Comparison of ENCODE assay signal across 8 mouse cellular contexts in the genomic region with DNA sequence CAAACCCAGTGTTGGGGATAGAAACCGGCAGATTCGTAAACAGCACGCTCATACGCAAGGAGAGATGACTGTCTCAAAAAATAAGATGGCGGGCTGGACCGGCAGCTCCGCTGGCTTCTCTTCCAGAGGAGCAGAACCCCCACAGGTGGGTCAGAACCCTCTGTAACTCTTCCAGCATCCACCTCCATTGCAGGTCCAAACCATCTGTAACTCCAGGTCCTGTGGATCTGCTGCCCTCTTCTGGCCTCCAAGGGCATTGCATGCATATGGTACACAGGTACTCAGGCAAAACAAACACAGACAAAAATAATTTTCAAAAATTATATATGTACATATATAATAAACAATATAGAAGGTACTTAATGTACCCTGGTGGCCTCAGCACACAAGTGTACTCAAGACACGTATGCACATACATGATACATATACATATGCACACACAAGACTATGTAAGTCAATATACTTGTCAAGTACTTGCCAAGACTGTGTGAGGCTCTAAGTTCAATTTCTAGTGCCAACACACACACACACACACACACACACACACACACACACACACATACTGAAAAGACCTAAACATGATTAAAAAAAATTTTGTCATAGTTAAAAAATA. TPM values are rescaled to one million over a fixed set of nuclear protein-coding genes. Genes with fewer than 3 reads are reported as not detected.
DNase-seq lines count a peak whose midpoint lies in the region; ATAC-seq and TF ChIP-seq lines count a peak whose summit lies in the region.
"Had no signal": no experiment of that assay in that cellular context is flagged by ENCODE, and none has a peak within 500 bp of the region (broad histone marks: within the 10 kb centered on the region; RNA-seq: fewer than 3 reads in every experiment).

No protein-coding gene starts in this region.

- DNase-seq in T-cell, adult 2 months (ENCODE audit: low spot score), result peak; percentile 42
- peak; percentile 53 to 62 for DNase-seq in cerebellum, adult 18-20 months
- peak; percentile 53 to 57 for DNase-seq in left cerebral cortex, postnatal 25 days (ENCODE audit: low spot score in 2 of 2)
- peak; percentile 33 for DNase-seq in midbrain, postnatal 0 days (ENCODE audit: low spot score)
- peak; percentile 70 to 89 for DNase-seq in spleen, postnatal 4 days (ENCODE audit: low spot score in 2 of 2)

- no peak overlapping the region for H3K4me3 ChIP-seq in intestine, embryonic 16.5 days (ENCODE audit: low read length)
- no peak overlapping the region for H3K4me3 ChIP-seq in midbrain, postnatal 0 days (ENCODE audit: low read depth, low read length)
- H3K4me3 ChIP-seq: liver, embryonic 15.5 days had no signal

- 54% methylated on average over 8 of the region's 8 CpGs for WGBS in intestine, embryonic 16.5 days
- WGBS in midbrain, postnatal 0 days, result 59% methylated on average over 8 of the region's 8 CpGs

- H3K4me1 ChIP-seq in intestine, embryonic 16.5 days (ENCODE audit: control insufficient read depth, insufficient read depth, low read length), result no peaks in the 10 kb centered on the region
- H3K4me1 ChIP-seq in midbrain, postnatal 0 days (ENCODE audit: insufficient read depth, low read length), result no peaks in the 10 kb centered on the region
- H3K4me1 ChIP-seq: liver, embryonic 15.5 days had no signal

- no peaks in the 10 kb centered on the region for H3K36me3 ChIP-seq in intestine, embryonic 16.5 days (ENCODE audit: control insufficient read depth, insufficient read depth, low read length)
- no peaks in the 10 kb centered on the region for H3K36me3 ChIP-seq in midbrain, postnatal 0 days (ENCODE audit: insufficient read depth, low read length)
- H3K36me3 ChIP-seq: liver, embryonic 15.5 days had no signal

- no peaks in the 10 kb centered on the region for H3K9me3 ChIP-seq in intestine, embryonic 16.5 days (ENCODE audit: control insufficient read depth, low read length)
- no peaks in the 10 kb centered on the region for H3K9me3 ChIP-seq in midbrain, postnatal 0 days (ENCODE audit: low read length)
- H3K9me3 ChIP-seq: liver, embryonic 15.5 days had no signal

- no peaks in the 10 kb centered on the region for H3K27me3 ChIP-seq in intestine, embryonic 16.5 days (replicated peaks; ENCODE audit: control insufficient read depth, insufficient read depth, low read length)
- no peaks in the 10 kb centered on the region for H3K27me3 ChIP-seq in midbrain, postnatal 0 days (ENCODE audit: insufficient read depth, low read length)
- H3K27me3 ChIP-seq: liver, embryonic 15.5 days had no signal

- intact Hi-C loops in left cerebral cortex, postnatal 25 days (cut with DNase I), result loop anchor here (5.0 kb wide), 1 partner anchor 100 kb away; no protein-coding TSS in a partner anchor

- H3K27ac ChIP-seq in intestine, embryonic 16.5 days (ENCODE audit: low read length), result no peak overlapping the region
- no peak overlapping the region for H3K27ac ChIP-seq in midbrain, postnatal 0 days (ENCODE audit: low read depth, low read length)
- H3K27ac ChIP-seq: liver, embryonic 15.5 days had no signal

- no peak overlapping the region for H3K9ac ChIP-seq in intestine, embryonic 16.5 days (ENCODE audit: low read depth, low read length)
- H3K9ac ChIP-seq in midbrain, postnatal 0 days (replicated peaks; ENCODE audit: low read length, poor library complexity, severe bottlenecking), result no peak overlapping the region
- H3K9ac ChIP-seq: liver, embryonic 15.5 days had no signal

- H3K4me2 ChIP-seq in intestine, embryonic 16.5 days (ENCODE audit: low read depth, low read length), result no peak overlapping the region
- no peak overlapping the region for H3K4me2 ChIP-seq in midbrain, postnatal 0 days (ENCODE audit: low read depth, low read length, poor library complexity, severe bottlenecking)
- H3K4me2 ChIP-seq: liver, embryonic 15.5 days had no signal

- TF ChIP-seq CTCF in midbrain, postnatal 0 days (IDR thresholded peaks at IDR 0.05), result peak; percentile 84

- 0 out of 2 replicates have a peak, but pooled peaks have one; percentile 65 for ATAC-seq in frontal cortex, adult (ENCODE audit: low TSS enrichment)
- peak; percentile 56 for ATAC-seq in intestine, embryonic 16.5 days
- ATAC-seq in midbrain, postnatal 0 days (ENCODE audit: low FRiP score), result 0 out of 2 replicates have a peak, but pooled peaks have one; percentile 29

RNA-seq across cellular contexts. Expression of gene Ctsh, which starts 23.0 kb away (rescaled TPM):
- 56.9 and 59.4 TPM in 2 replicates for polyA plus RNA-seq in intestine, embryonic 16.5 days (2015; fragmentation: Nextera tagmentation; extraction: Ambion mirVana)
- total RNA-seq in left cerebral cortex, postnatal 25 days (2021), result 10 to 100 TPM; 20.5 TPM
- 18.5 and 21.4 TPM in 2 replicates for total RNA-seq in midbrain, postnatal 0 days (2014; rRNA removed)
- polyA plus RNA-seq in midbrain, postnatal 0 days (2015; fragmentation: Nextera tagmentation; extraction: Ambion mirVana), result 33.1 and 35.5 TPM in 2 replicates

RNA-seq across cellular contexts. Expression of gene Morf4l1, which starts 37.6 kb away (rescaled TPM):
- polyA plus RNA-seq in intestine, embryonic 16.5 days (2015; fragmentation: Nextera tagmentation; extraction: Ambion mirVana), result 281 and 302 TPM in 2 replicates
- 100 to 1,000 TPM; 411 to 422 TPM for total RNA-seq in left cerebral cortex, postnatal 25 days (2021)
- total RNA-seq in midbrain, postnatal 0 days (2014; rRNA removed), result 241 and 283 TPM in 2 replicates
- polyA plus RNA-seq in midbrain, postnatal 0 days (2015; fragmentation: Nextera tagmentation; extraction: Ambion mirVana), result 652 and 688 TPM in 2 replicates
